Mouse (Mus musculus): ENCODE results near the gene Phactr4.

GRCm38 (mm10) chr4:132454216-132454615 is 31.9 kb upstream of the Phactr4 start:
- TF ChIP-seq CTCF (IDR thresholded peaks at IDR 0.05; ENCODE audit: insufficient read depth, low read length) (no peak), POLR2A (IDR thresholded peaks at IDR 0.05; ENCODE audit: borderline replicate concordance, extremely low read depth, low read depth, low read length) (no peak)

Data from lung, adult 2 months (tissue).